Comparison of ENCODE assay signal across 1 mouse cellular context in genomic region chr5:77349971-77350658, GRCm38 (mm10).
TF ChIP-seq lines count a peak whose summit lies in the region.

No protein-coding gene starts in this region.

TF ChIP-seq in MEL, 35 proteins besides CTCF, POLR2A, EP300 and RAD21:
- TF ChIP-seq MYC (IDR thresholded peaks at IDR 0.05; ENCODE audit: low read depth, low read length) (no peak), GATA1 (IDR thresholded peaks at IDR 0.05; ENCODE audit: low read depth, low read length) (no peak), NRF1 (IDR thresholded peaks at IDR 0.05; ENCODE audit: insufficient read depth, low read depth, low read length, poor library complexity, severe bottlenecking) (no peak), ZC3H11A (IDR thresholded peaks at IDR 0.05; ENCODE audit: low read depth, low read length) (no peak), HCFC1 (IDR thresholded peaks at IDR 0.05; ENCODE audit: low read depth, low read length) (no peak), GABPA (IDR thresholded peaks at IDR 0.05; ENCODE audit: low read depth, low read length) (no peak), MYB (IDR thresholded peaks at IDR 0.05; ENCODE audit: low read depth, low read length) (no peak), CHD2 (IDR thresholded peaks at IDR 0.05; ENCODE audit: low read length) (no peak), ZNF384 (IDR thresholded peaks at IDR 0.05; ENCODE audit: low read depth, low read length) (no peak), ELF1 (IDR thresholded peaks at IDR 0.05; ENCODE audit: low read depth, low read length) (no peak), UBTF (IDR thresholded peaks at IDR 0.05; ENCODE audit: borderline replicate concordance, insufficient read depth, low read depth, low read length) (no peak)
TF ChIP-seq in MEL: peak in this region for 0.
